Mouse (Mus musculus): ENCODE results near the gene Ltbp2. TPM values are rescaled to one million over a fixed set of nuclear protein-coding genes. Genes with fewer than 3 reads are reported as not detected.

Ltbp2 gene
- polyA plus RNA-seq, 1 experiment, result not detected

DNA sequence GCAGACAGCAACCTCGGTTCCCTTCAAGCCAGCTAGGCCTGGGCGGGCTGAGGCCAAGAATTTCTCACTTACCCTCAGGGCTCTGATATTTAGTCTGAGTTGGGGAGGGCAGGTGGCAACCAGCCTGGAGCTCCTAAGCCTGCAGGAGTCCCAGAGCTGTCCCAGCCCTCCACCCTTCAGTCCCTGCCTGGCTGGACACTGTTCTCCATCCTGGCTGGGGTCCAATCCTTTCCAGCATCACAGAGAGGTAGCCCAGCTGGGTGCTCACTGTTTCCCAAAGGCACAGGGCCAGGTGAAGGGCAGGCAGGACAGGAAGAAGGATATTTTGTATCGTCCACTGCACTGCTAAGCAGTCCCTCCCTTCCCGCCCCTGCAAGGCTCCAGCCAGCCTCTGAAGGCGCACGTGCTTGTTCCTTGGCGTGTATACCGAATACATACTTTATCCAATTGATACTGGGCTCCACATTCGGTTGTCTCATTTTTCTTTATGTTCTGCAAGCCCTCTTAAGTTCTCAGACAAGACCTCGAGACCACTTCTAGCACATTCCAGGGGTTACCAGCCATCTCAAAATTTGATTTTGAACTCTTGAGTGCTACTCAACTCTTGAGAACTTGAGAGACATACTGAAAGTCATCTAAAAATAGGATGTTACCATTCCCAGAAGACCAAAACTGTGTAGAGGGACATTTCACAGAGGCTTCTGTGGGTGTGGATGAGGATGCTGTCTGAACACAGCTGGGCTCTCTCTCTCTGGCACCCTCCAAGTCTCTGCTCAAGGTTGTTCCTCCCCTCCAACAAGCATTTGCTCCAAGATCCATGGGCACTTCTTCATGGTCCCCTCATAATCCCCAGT is 31.5 kb upstream of the Ltbp2 start:
- H3K27ac ChIP-seq (ENCODE audit: insufficient read depth, low read depth, low read length), result no peak overlapping the region
- H3K4me3 ChIP-seq (ENCODE audit: insufficient read depth, low read depth, low read length), result no peak overlapping the region
- 42% methylated on average over 10 of the region's 10 CpGs for whole genome bisulfite sequencing
- peaks cover 16% of the 10 kb centered on the region for H3K4me1 ChIP-seq (ENCODE audit: control insufficient read depth, insufficient read depth, low read length)
- no peak for TF ChIP-seq CTCF (IDR thresholded peaks at IDR 0.05; ENCODE audit: insufficient read depth, low read depth, low read length)
- TF ChIP-seq POLR2A (IDR thresholded peaks at IDR 0.05; ENCODE audit: insufficient read depth, low read depth, low read length), result no peak

- TF ChIP-seq POLR2A (IDR thresholded peaks at IDR 0.05; ENCODE audit: insufficient read depth, low read depth, low read length), result no peak
- TF ChIP-seq CTCF (IDR thresholded peaks at IDR 0.05; ENCODE audit: insufficient read depth, low read depth, low read length), result no peak
- H3K4me3 ChIP-seq (ENCODE audit: insufficient read depth, low read depth, low read length), result no peak overlapping the region
- H3K27ac ChIP-seq (ENCODE audit: insufficient read depth, low read depth, low read length), result no peak overlapping the region
- WGBS, result 51% methylated on average over 12 of the region's 12 CpGs
- H3K4me1 ChIP-seq (ENCODE audit: control insufficient read depth, insufficient read depth, low read length), result peaks cover 16% of the 10 kb centered on the region
Measured at GRCm38 (mm10) chr12:84907024-84907626, 30.8 kb upstream of the Ltbp2 start.

- H3K4me1 ChIP-seq (ENCODE audit: control insufficient read depth, insufficient read depth, low read length), result peaks cover 16% of the 10 kb centered on the region
- WGBS, result 78% methylated on average over 7 of the region's 7 CpGs
- TF ChIP-seq CTCF (IDR thresholded peaks at IDR 0.05; ENCODE audit: insufficient read depth, low read depth, low read length), result no peak
- TF ChIP-seq POLR2A (IDR thresholded peaks at IDR 0.05; ENCODE audit: insufficient read depth, low read depth, low read length), result no peak
- H3K4me3 ChIP-seq (ENCODE audit: insufficient read depth, low read depth, low read length), result no peak overlapping the region
- H3K27ac ChIP-seq (ENCODE audit: insufficient read depth, low read depth, low read length), result no peak overlapping the region
Measured at GRCm38 (mm10) chr12:84904399-84904798, 28.1 kb upstream of the Ltbp2 start.

DNA sequence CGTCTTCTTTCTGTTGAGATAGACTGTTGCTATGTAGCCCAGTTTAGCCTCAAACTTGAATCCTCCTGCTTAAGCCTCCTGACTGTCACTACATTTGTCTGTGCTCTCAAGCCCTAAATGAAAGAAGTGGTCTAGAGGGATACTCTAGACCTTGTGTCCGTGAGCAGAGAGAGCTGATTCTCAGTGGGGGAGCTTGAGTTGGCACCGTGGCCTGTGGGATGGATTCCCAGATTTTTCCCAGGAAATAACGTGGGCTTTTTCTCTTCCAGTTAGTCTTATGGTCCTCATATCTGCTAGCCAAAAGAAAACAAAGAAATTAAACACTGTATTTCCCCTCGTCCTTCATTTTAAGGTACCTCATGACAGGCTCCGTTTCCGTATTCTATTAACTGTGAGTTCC is 24.0 kb upstream of the Ltbp2 start:
- TF ChIP-seq POLR2A (IDR thresholded peaks at IDR 0.05; ENCODE audit: insufficient read depth, low read depth, low read length) (no peak), CTCF (IDR thresholded peaks at IDR 0.05; ENCODE audit: insufficient read depth, low read depth, low read length) (no peak)
- H3K4me3 ChIP-seq (ENCODE audit: insufficient read depth, low read depth, low read length), result no peak overlapping the region
- no peaks in the 10 kb centered on the region for H3K4me1 ChIP-seq (ENCODE audit: control insufficient read depth, insufficient read depth, low read length)
- WGBS, result 76% methylated on average over 7 of the region's 7 CpGs
- H3K27ac ChIP-seq (ENCODE audit: insufficient read depth, low read depth, low read length), result no peak overlapping the region

- TF ChIP-seq POLR2A (IDR thresholded peaks at IDR 0.05; ENCODE audit: insufficient read depth, low read depth, low read length) (no peak), CTCF (IDR thresholded peaks at IDR 0.05; ENCODE audit: insufficient read depth, low read depth, low read length) (no peak)
- Histone ChIP-seq H3K4me1 (ENCODE audit: control insufficient read depth, insufficient read depth, low read length) (no peaks in the 10 kb centered on the region), H3K27ac (ENCODE audit: insufficient read depth, low read depth, low read length) (no peak overlapping the region), H3K4me3 (ENCODE audit: insufficient read depth, low read depth, low read length) (no peak overlapping the region)
- 82% methylated on average over 5 of the region's 5 CpGs for WGBS
Measured at GRCm38 (mm10) chr12:84897322-84897721, 21.0 kb upstream of the Ltbp2 start.

GRCm38 (mm10) chr12:84896235-84896634 is 19.9 kb upstream of the Ltbp2 start:
- TF ChIP-seq CTCF (IDR thresholded peaks at IDR 0.05; ENCODE audit: insufficient read depth, low read depth, low read length), result no peak
- no peak for TF ChIP-seq POLR2A (IDR thresholded peaks at IDR 0.05; ENCODE audit: insufficient read depth, low read depth, low read length)
- Histone ChIP-seq H3K27ac (ENCODE audit: insufficient read depth, low read depth, low read length) (no peak overlapping the region), H3K4me1 (ENCODE audit: control insufficient read depth, insufficient read depth, low read length) (no peaks in the 10 kb centered on the region), H3K4me3 (ENCODE audit: insufficient read depth, low read depth, low read length) (no peak overlapping the region)
- 89% methylated on average over 6 of the region's 6 CpGs for WGBS

- Histone ChIP-seq H3K4me1 (ENCODE audit: control insufficient read depth, insufficient read depth, low read length) (no peaks in the 10 kb centered on the region), H3K4me3 (ENCODE audit: insufficient read depth, low read depth, low read length) (no peak overlapping the region), H3K27ac (ENCODE audit: insufficient read depth, low read depth, low read length) (no peak overlapping the region)
- TF ChIP-seq CTCF (IDR thresholded peaks at IDR 0.05; ENCODE audit: insufficient read depth, low read depth, low read length) (no peak), POLR2A (IDR thresholded peaks at IDR 0.05; ENCODE audit: insufficient read depth, low read depth, low read length) (no peak)
- WGBS, result 57% methylated on average over 9 of the region's 9 CpGs
Measured at GRCm38 (mm10) chr12:84893648-84894628, 17.6 kb upstream of the Ltbp2 start.

GRCm38 (mm10) chr12:84890289-84890688 is 14.0 kb upstream of the Ltbp2 start:
- Histone ChIP-seq H3K4me3 (ENCODE audit: insufficient read depth, low read depth, low read length) (no peak overlapping the region), H3K27ac (ENCODE audit: insufficient read depth, low read depth, low read length) (no peak overlapping the region), H3K4me1 (ENCODE audit: control insufficient read depth, insufficient read depth, low read length) (no peaks in the 10 kb centered on the region)
- WGBS, result 87% methylated on average over 15 of the region's 15 CpGs
- TF ChIP-seq CTCF (IDR thresholded peaks at IDR 0.05; ENCODE audit: insufficient read depth, low read depth, low read length) (no peak), POLR2A (IDR thresholded peaks at IDR 0.05; ENCODE audit: insufficient read depth, low read depth, low read length) (no peak)

Data from olfactory bulb, adult 2 months (tissue).